Mouse (Mus musculus) heart, adult 11 months (tissue): ENCODE results near the gene Zfp513.

ENCODE experiments used
- DNase-seq: peaks from one replicate; pipeline ENCODE4 v3.0.0; 2022

Zfp513 gene

DNA sequence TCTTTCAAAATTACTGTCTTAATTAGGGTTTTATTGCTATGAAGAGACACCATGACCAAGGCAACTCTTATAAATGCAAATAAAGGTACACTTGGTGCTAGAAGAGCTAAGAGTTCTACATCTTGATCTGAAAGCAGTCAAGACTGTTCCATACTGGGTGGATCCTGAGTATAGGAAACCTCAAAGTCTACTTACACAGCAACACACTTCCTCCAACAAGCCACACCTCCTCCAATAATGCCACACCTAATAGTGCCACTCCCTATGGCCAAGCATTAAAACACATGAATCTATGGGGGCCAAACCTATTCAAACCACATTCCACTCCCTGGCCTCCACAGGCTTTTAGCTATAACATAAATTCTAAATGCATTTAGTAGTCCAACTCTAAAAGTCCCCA, 39.6 kb downstream of the Zfp513 start:
- DNase-seq, result no peak

GRCm38 (mm10) chr5:31154152-31154553, 48.0 kb downstream of the Zfp513 start, which contains the start of gene Mpv17:
TSS of gene Mpv17 (minus strand) at chr5:31154251.
- peak; percentile 99 for DNase-seq

- peak; percentile 96 for DNase-seq
Observed at GRCm38 (mm10) chr5:31153516-31154151, 48.5 kb downstream of the Zfp513 start.

GRCm38 (mm10) chr5:31151746-31152145, 50.4 kb downstream of the Zfp513 start:
- DNase-seq, result peak; percentile 96

DNA sequence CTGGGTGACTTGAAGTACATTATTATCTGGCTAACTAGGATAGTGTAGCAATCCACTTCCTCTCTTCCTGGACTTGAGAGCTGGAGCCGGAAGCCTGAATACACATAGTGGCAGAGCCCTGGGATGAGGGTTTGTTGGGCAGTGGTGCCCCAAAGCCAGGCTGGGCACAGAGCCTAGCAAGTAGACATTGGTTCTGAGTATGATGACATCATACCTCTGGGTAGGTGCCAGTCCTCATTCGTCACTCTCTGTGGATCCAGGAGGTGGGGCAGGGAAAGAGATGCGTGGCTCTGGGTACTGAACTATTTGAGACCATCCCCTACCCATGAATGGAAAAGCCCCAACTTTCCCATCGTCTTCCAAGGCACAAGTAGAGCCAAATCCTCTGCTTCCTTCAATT, 52.3 kb downstream of the Zfp513 start:
- DNase-seq, result peak; percentile 92
